Mouse (Mus musculus) mouse trophoblast stem cell (cell line): Measurements from ENCODE around the gene Rgs10.

ENCODE experiments used
- in situ Hi-C, 2 experiments: fragments of 300-500 bp; cut with MseI, MboI; formaldehyde crosslinking; loops; 2 replicates in 1 of 2; 3 replicates in 1 of 2; pipeline ENCODE4 v1.15.1; 2025

Gene Rgs10

GRCm38 (mm10) chr7:128417930-128418779 is at the start of gene Rgs10:
Gene Rgs10 (minus strand): TSS chr7:128418758.
- in situ Hi-C loops, result no loop called here

GRCm38 (mm10) chr7:128462406-128462805 is 43.8 kb upstream of the Rgs10 start:
- in situ Hi-C loops, result no loop called here

GRCm38 (mm10) chr7:128461285-128462215 is 43.0 kb upstream of the Rgs10 start, which contains the start of gene Tial1:
Gene Tial1 (minus strand): TSS chr7:128461717.
- in situ Hi-C loops, result no loop called here

- in situ Hi-C loops, result no loop called here
Observed at GRCm38 (mm10) chr7:128460865-128461228, 42.3 kb upstream of the Rgs10 start.

GRCm38 (mm10) chr7:128460131-128460864 is 41.7 kb upstream of the Rgs10 start:
- in situ Hi-C loops, result no loop called here

- in situ Hi-C loops, result no loop called here
Observed at GRCm38 (mm10) chr7:128459791-128460130, 41.2 kb upstream of the Rgs10 start.

- in situ Hi-C loops, result no loop called here
Observed at GRCm38 (mm10) chr7:128458011-128458410, 39.5 kb upstream of the Rgs10 start.

- in situ Hi-C loops, result no loop called here
Observed at GRCm38 (mm10) chr7:128452731-128453130, 34.2 kb upstream of the Rgs10 start.

- in situ Hi-C loops, result no loop called here
Observed at GRCm38 (mm10) chr7:128440584-128440983, 22.0 kb upstream of the Rgs10 start.

- in situ Hi-C loops, result no loop called here
Observed at GRCm38 (mm10) chr7:128439251-128439650, 20.7 kb upstream of the Rgs10 start.

- in situ Hi-C loops, result no loop called here
Observed at GRCm38 (mm10) chr7:128438131-128438530, 19.6 kb upstream of the Rgs10 start.

GRCm38 (mm10) chr7:128433213-128433612 is 14.7 kb upstream of the Rgs10 start:
- in situ Hi-C loops, result no loop called here

GRCm38 (mm10) chr7:128432574-128432973 is 14.0 kb upstream of the Rgs10 start:
- in situ Hi-C loops, result no loop called here

- in situ Hi-C loops, result no loop called here
Observed at GRCm38 (mm10) chr7:128422491-128422890, 3.9 kb upstream of the Rgs10 start.

- in situ Hi-C loops, result no loop called here
Observed at GRCm38 (mm10) chr7:128421701-128422100, 3.1 kb upstream of the Rgs10 start.

- in situ Hi-C loops, result no loop called here
Observed at GRCm38 (mm10) chr7:128419690-128420089, 1.1 kb upstream of the Rgs10 start.

- in situ Hi-C loops, result no loop called here
Observed at GRCm38 (mm10) chr7:128417226-128417929, 1.2 kb downstream of the Rgs10 start.

- in situ Hi-C loops, result no loop called here
Observed at GRCm38 (mm10) chr7:128416664-128417063, 1.9 kb downstream of the Rgs10 start.

GRCm38 (mm10) chr7:128414433-128414832 is 4.1 kb downstream of the Rgs10 start:
- in situ Hi-C loops, result no loop called here

- in situ Hi-C loops, result no loop called here
Observed at GRCm38 (mm10) chr7:128412071-128412833, 6.3 kb downstream of the Rgs10 start.
